Mouse (Mus musculus): ENCODE measurements around the gene Zfp646. TPM values are rescaled to one million over a fixed set of nuclear protein-coding genes. Genes with fewer than 3 reads are reported as not detected.

The Zfp646 gene
- total and polyA plus RNA-seq, 3 experiments, result 36.7 to 58.5 (median 45.0) TPM

- H3K4me3 ChIP-seq (ENCODE audit: low read depth, low read length), result no peak overlapping the region
- no peak for DNase-seq (ENCODE audit: low spot score)
- no peaks in the 10 kb centered on the region for H3K9me3 ChIP-seq (replicated peaks)
- ATAC-seq (ENCODE audit: extremely low read depth, insufficient number of reproducible peaks, low FRiP score, poor library complexity, severe bottlenecking), result no peak
- peaks cover 63% of the 10 kb centered on the region for H3K36me3 ChIP-seq (replicated peaks)
- H3K4me1 ChIP-seq (ENCODE audit: insufficient read depth, low read depth, low read length), result peaks cover 20% of the 10 kb centered on the region
- H3K27me3 ChIP-seq (ENCODE audit: insufficient read depth, low read length), result peaks cover 8% of the 10 kb centered on the region
- TF ChIP-seq CTCF (IDR thresholded peaks at IDR 0.05; ENCODE audit: low read depth, low read length) (no peak), GATA2 (IDR thresholded peaks at IDR 0.05; ENCODE audit: borderline replicate concordance, low read depth, low read length) (no peak), TAL1 (conservative IDR thresholded peaks at IDR 0.05; ENCODE audit: low read depth, low read length) (no peak), GATA1 (IDR thresholded peaks at IDR 0.05; ENCODE audit: borderline replicate concordance, low read length) (no peak), POLR2AphosphoS5 (IDR thresholded peaks at IDR 0.05; ENCODE audit: insufficient replicate concordance, low read depth, low read length) (no peak)
Measured at GRCm38 (mm10) chr7:127926846-127927245, 50.8 kb downstream of the Zfp646 start.

- Histone ChIP-seq H3K4me3 (ENCODE audit: low read depth, low read length) (no peak overlapping the region), H3K36me3 (replicated peaks) (peaks cover 54% of the 10 kb centered on the region), H3K4me1 (ENCODE audit: insufficient read depth, low read depth, low read length) (peaks cover 15% of the 10 kb centered on the region), H3K27me3 (ENCODE audit: insufficient read depth, low read length) (peaks cover 8% of the 10 kb centered on the region), H3K9me3 (replicated peaks) (no peaks in the 10 kb centered on the region)
- TF ChIP-seq GATA2 (IDR thresholded peaks at IDR 0.05; ENCODE audit: borderline replicate concordance, low read depth, low read length) (no peak), TAL1 (conservative IDR thresholded peaks at IDR 0.05; ENCODE audit: low read depth, low read length) (no peak), GATA1 (IDR thresholded peaks at IDR 0.05; ENCODE audit: borderline replicate concordance, low read length) (no peak), POLR2AphosphoS5 (IDR thresholded peaks at IDR 0.05; ENCODE audit: insufficient replicate concordance, low read depth, low read length) (no peak), CTCF (IDR thresholded peaks at IDR 0.05; ENCODE audit: low read depth, low read length) (no peak)
- DNase-seq (ENCODE audit: low spot score) (no peak), ATAC-seq (ENCODE audit: extremely low read depth, insufficient number of reproducible peaks, low FRiP score, poor library complexity, severe bottlenecking) (no peak)
Measured at GRCm38 (mm10) chr7:127927726-127928125, 51.7 kb downstream of the Zfp646 start.

- DNase-seq (ENCODE audit: low spot score), result no peak
- no peak overlapping the region for H3K4me3 ChIP-seq (ENCODE audit: low read depth, low read length)
Measured at GRCm38 (mm10) chr7:127928596-127928995, 52.6 kb downstream of the Zfp646 start.

GRCm38 (mm10) chr7:127929923-127930322, 53.9 kb downstream of the Zfp646 start, which contains the start of gene Prss8:
Prss8 (minus strand) TSS chr7:127930104.
- peaks cover 8% of the 10 kb centered on the region for H3K27me3 ChIP-seq (ENCODE audit: insufficient read depth, low read length)
- TF ChIP-seq GATA1 (IDR thresholded peaks at IDR 0.05; ENCODE audit: borderline replicate concordance, low read length) (no peak), GATA2 (IDR thresholded peaks at IDR 0.05; ENCODE audit: borderline replicate concordance, low read depth, low read length) (no peak), POLR2AphosphoS5 (IDR thresholded peaks at IDR 0.05; ENCODE audit: insufficient replicate concordance, low read depth, low read length) (no peak), CTCF (IDR thresholded peaks at IDR 0.05; ENCODE audit: low read depth, low read length) (no peak), TAL1 (conservative IDR thresholded peaks at IDR 0.05; ENCODE audit: low read depth, low read length) (no peak)
- H3K4me1 ChIP-seq (ENCODE audit: insufficient read depth, low read depth, low read length), result peaks cover 33% of the 10 kb centered on the region
- H3K4me3 ChIP-seq (ENCODE audit: low read depth, low read length), result no peak within 1 kb of the TSS
- ATAC-seq (ENCODE audit: extremely low read depth, insufficient number of reproducible peaks, low FRiP score, poor library complexity, severe bottlenecking) (no peak), DNase-seq (ENCODE audit: low spot score) (no peak)
- H3K36me3 ChIP-seq (replicated peaks), result peaks cover 32% of the 10 kb centered on the region
- H3K9me3 ChIP-seq (replicated peaks), result no peaks in the 10 kb centered on the region

More at GRCm38 (mm10) chr7:127928596-127928995, 52.6 kb downstream of the Zfp646 start:
- Histone ChIP-seq H3K27me3 (ENCODE audit: insufficient read depth, low read length) (peaks cover 8% of the 10 kb centered on the region), H3K36me3 (replicated peaks) (peaks cover 45% of the 10 kb centered on the region), H3K9me3 (replicated peaks) (no peaks in the 10 kb centered on the region), H3K4me1 (ENCODE audit: insufficient read depth, low read depth, low read length) (peaks cover 21% of the 10 kb centered on the region)
- TF ChIP-seq TAL1 (conservative IDR thresholded peaks at IDR 0.05; ENCODE audit: low read depth, low read length) (no peak), GATA2 (IDR thresholded peaks at IDR 0.05; ENCODE audit: borderline replicate concordance, low read depth, low read length) (no peak), POLR2AphosphoS5 (IDR thresholded peaks at IDR 0.05; ENCODE audit: insufficient replicate concordance, low read depth, low read length) (no peak), GATA1 (IDR thresholded peaks at IDR 0.05; ENCODE audit: borderline replicate concordance, low read length) (no peak), CTCF (IDR thresholded peaks at IDR 0.05; ENCODE audit: low read depth, low read length) (no peak)
- ATAC-seq (ENCODE audit: extremely low read depth, insufficient number of reproducible peaks, low FRiP score, poor library complexity, severe bottlenecking), result no peak

GRCm38 (mm10) chr7:127930636-127931035, 54.6 kb downstream of the Zfp646 start:
- Histone ChIP-seq H3K36me3 (replicated peaks) (peaks cover 25% of the 10 kb centered on the region), H3K4me1 (ENCODE audit: insufficient read depth, low read depth, low read length) (peaks cover 34% of the 10 kb centered on the region), H3K27me3 (ENCODE audit: insufficient read depth, low read length) (peaks cover 8% of the 10 kb centered on the region), H3K4me3 (ENCODE audit: low read depth, low read length) (no peak overlapping the region), H3K9me3 (replicated peaks) (no peaks in the 10 kb centered on the region)
- ATAC-seq (ENCODE audit: extremely low read depth, insufficient number of reproducible peaks, low FRiP score, poor library complexity, severe bottlenecking), result no peak
- DNase-seq (ENCODE audit: low spot score), result no peak
- TF ChIP-seq CTCF (IDR thresholded peaks at IDR 0.05; ENCODE audit: low read depth, low read length), result no peak
- TF ChIP-seq GATA2 (IDR thresholded peaks at IDR 0.05; ENCODE audit: borderline replicate concordance, low read depth, low read length), result no peak
- no peak for TF ChIP-seq TAL1 (conservative IDR thresholded peaks at IDR 0.05; ENCODE audit: low read depth, low read length)

- peaks cover 43% of the 10 kb centered on the region for H3K4me1 ChIP-seq (ENCODE audit: insufficient read depth, low read depth, low read length)
- no peak for ATAC-seq (ENCODE audit: extremely low read depth, insufficient number of reproducible peaks, low FRiP score, poor library complexity, severe bottlenecking)
Measured at GRCm38 (mm10) chr7:127931351-127932135, 55.5 kb downstream of the Zfp646 start.

More at GRCm38 (mm10) chr7:127931351-127932135, 55.5 kb downstream of the Zfp646 start:
- H3K9me3 ChIP-seq (replicated peaks), result no peaks in the 10 kb centered on the region
- no peak for DNase-seq (ENCODE audit: low spot score)
- TF ChIP-seq TAL1 (conservative IDR thresholded peaks at IDR 0.05; ENCODE audit: low read depth, low read length) (no peak), GATA2 (IDR thresholded peaks at IDR 0.05; ENCODE audit: borderline replicate concordance, low read depth, low read length) (no peak), GATA1 (IDR thresholded peaks at IDR 0.05; ENCODE audit: borderline replicate concordance, low read length) (no peak), POLR2AphosphoS5 (IDR thresholded peaks at IDR 0.05; ENCODE audit: insufficient replicate concordance, low read depth, low read length) (no peak), CTCF (IDR thresholded peaks at IDR 0.05; ENCODE audit: low read depth, low read length) (no peak)
- H3K27me3 ChIP-seq (ENCODE audit: insufficient read depth, low read length), result peaks cover 13% of the 10 kb centered on the region
- peaks cover 16% of the 10 kb centered on the region for H3K36me3 ChIP-seq (replicated peaks)
- no peak overlapping the region for H3K4me3 ChIP-seq (ENCODE audit: low read depth, low read length)

Measured in G1E (cell line).